Mouse (Mus musculus): ENCODE data around the gene Magi3. TPM values are rescaled to one million over a fixed set of nuclear protein-coding genes. Genes with fewer than 3 reads are reported as not detected.

Gene Magi3
- polyA plus RNA-seq, 1 experiment from 2014 or later = 9.1 TPM

GRCm38 (mm10) chr3:103989352-103989751 is 230.8 kb downstream of the Magi3 start:
- Histone ChIP-seq H3K4me2 (no peak overlapping the region), H3K4me3 (no peak overlapping the region), H3K36me3 (peaks cover 60% of the 10 kb centered on the region), H3K9ac (no peak overlapping the region), H3K27ac (ENCODE audit: poor library complexity, severe bottlenecking) (no peak overlapping the region), H3K9me3 (replicated peaks) (no peaks in the 10 kb centered on the region), H3K27me3 (replicated peaks) (no peaks in the 10 kb centered on the region), H3K4me1 (replicated peaks) (no peaks in the 10 kb centered on the region)
- WGBS = 65% methylated on average over 4 of the region's 4 CpGs
- no peak for ATAC-seq (ENCODE audit: insufficient number of reproducible peaks, low FRiP score)

- Histone ChIP-seq H3K27ac (ENCODE audit: poor library complexity, severe bottlenecking) (no peak overlapping the region), H3K9me3 (replicated peaks) (no peaks in the 10 kb centered on the region), H3K4me1 (replicated peaks) (no peaks in the 10 kb centered on the region), H3K36me3 (peaks cover 61% of the 10 kb centered on the region), H3K4me3 (no peak overlapping the region), H3K4me2 (no peak overlapping the region), H3K9ac (no peak overlapping the region), H3K27me3 (replicated peaks) (no peaks in the 10 kb centered on the region)
- WGBS = 58% methylated on average over 5 of the region's 5 CpGs
- ATAC-seq (ENCODE audit: insufficient number of reproducible peaks, low FRiP score) = no peak
These were observed 232.2 kb downstream of the Magi3 start for GRCm38 (mm10) chr3:103987831-103988432.

- Histone ChIP-seq H3K9me3 (replicated peaks) (no peaks in the 10 kb centered on the region), H3K4me1 (replicated peaks) (no peaks in the 10 kb centered on the region), H3K36me3 (peaks cover 44% of the 10 kb centered on the region), H3K4me2 (no peak overlapping the region), H3K9ac (no peak overlapping the region), H3K27me3 (replicated peaks) (no peaks in the 10 kb centered on the region), H3K4me3 (no peak overlapping the region), H3K27ac (ENCODE audit: poor library complexity, severe bottlenecking) (no peak overlapping the region)
- no peak for ATAC-seq (ENCODE audit: insufficient number of reproducible peaks, low FRiP score)
- 95% methylated on average over 2 of the region's 2 CpGs for WGBS
These were observed 235.0 kb downstream of the Magi3 start for GRCm38 (mm10) chr3:103985194-103985593.

GRCm38 (mm10) chr3:103984556-103984955 is 235.6 kb downstream of the Magi3 start:
- Histone ChIP-seq H3K4me2 (no peak overlapping the region), H3K9me3 (replicated peaks) (no peaks in the 10 kb centered on the region), H3K27ac (ENCODE audit: poor library complexity, severe bottlenecking) (no peak overlapping the region), H3K4me3 (no peak overlapping the region), H3K36me3 (peaks cover 42% of the 10 kb centered on the region), H3K4me1 (replicated peaks) (no peaks in the 10 kb centered on the region), H3K9ac (no peak overlapping the region), H3K27me3 (replicated peaks) (no peaks in the 10 kb centered on the region)
- ATAC-seq (ENCODE audit: insufficient number of reproducible peaks, low FRiP score) = no peak
- WGBS = 78% methylated on average over 4 of the region's 4 CpGs

- Histone ChIP-seq H3K36me3 (peaks cover 17% of the 10 kb centered on the region; the same call in 1 of the 2 replicates), H3K27ac (ENCODE audit: poor library complexity, severe bottlenecking) (no peak overlapping the region), H3K4me1 (replicated peaks) (peaks cover 9% of the 10 kb centered on the region), H3K27me3 (replicated peaks) (no peaks in the 10 kb centered on the region), H3K9me3 (replicated peaks) (no peaks in the 10 kb centered on the region), H3K4me2 (no peak overlapping the region), H3K9ac (no peak overlapping the region), H3K4me3 (no peak overlapping the region)
- WGBS = 94% methylated on average over 2 of the region's 2 CpGs
- no peak for ATAC-seq (ENCODE audit: insufficient number of reproducible peaks, low FRiP score)
These were observed 249.0 kb downstream of the Magi3 start for GRCm38 (mm10) chr3:103971157-103971556.

- peak; percentile 49 for ATAC-seq (ENCODE audit: insufficient number of reproducible peaks, low FRiP score)
- Histone ChIP-seq H3K4me3 (peak overlapping the region; percentile 85), H3K36me3 (peaks cover 12% of the 10 kb centered on the region; the same call in 1 of the 2 replicates), H3K4me2 (peak overlapping the region; percentile 83), H3K27me3 (replicated peaks) (no peaks in the 10 kb centered on the region), H3K27ac (ENCODE audit: poor library complexity, severe bottlenecking) (peak overlapping the region; percentile 95), H3K4me1 (replicated peaks) (peaks cover 9% of the 10 kb centered on the region), H3K9me3 (replicated peaks) (no peaks in the 10 kb centered on the region), H3K9ac (peak overlapping the region; percentile 92)
- whole genome bisulfite sequencing = 2% methylated on average over 24 of the region's 24 CpGs
These were observed 251.5 kb downstream of the Magi3 start for GRCm38 (mm10) chr3:103968701-103969100.

GRCm38 (mm10) chr3:103967861-103968691 is 252.1 kb downstream of the Magi3 start, which contains the start of gene Phtf1:
Phtf1 (plus strand) TSS chr3:103968110.
- ATAC-seq (ENCODE audit: insufficient number of reproducible peaks, low FRiP score) = peak; percentile 96
- H3K4me3 ChIP-seq = peak within 1 kb of the TSS; percentile 85
- peak within 1 kb of the TSS; percentile 92 for H3K9ac ChIP-seq
- peak within 1 kb of the TSS; percentile 83 for H3K4me2 ChIP-seq
- H3K27me3 ChIP-seq (replicated peaks) = no peaks in the 10 kb centered on the region
- under 1% methylated on average over 70 of the region's 70 CpGs for WGBS
- peaks cover 9% of the 10 kb centered on the region for H3K4me1 ChIP-seq (replicated peaks)
- no peaks in the 10 kb centered on the region for H3K9me3 ChIP-seq (replicated peaks)
- peak within 1 kb of the TSS; percentile 95 for H3K27ac ChIP-seq (ENCODE audit: poor library complexity, severe bottlenecking)
- H3K36me3 ChIP-seq = peaks cover 12% of the 10 kb centered on the region

GRCm38 (mm10) chr3:103967231-103967630 is 252.9 kb downstream of the Magi3 start:
- H3K9ac ChIP-seq = peak overlapping the region; percentile 92
- no peaks in the 10 kb centered on the region for H3K27me3 ChIP-seq (replicated peaks)
- no peaks in the 10 kb centered on the region for H3K9me3 ChIP-seq (replicated peaks)
- WGBS = 27% methylated on average over 2 of the region's 2 CpGs
- no peak for ATAC-seq (ENCODE audit: insufficient number of reproducible peaks, low FRiP score)
- H3K36me3 ChIP-seq = peaks cover 11% of the 10 kb centered on the region
- peak overlapping the region; percentile 95 for H3K27ac ChIP-seq (ENCODE audit: poor library complexity, severe bottlenecking)
- H3K4me1 ChIP-seq (replicated peaks) = peaks cover 9% of the 10 kb centered on the region
- peak overlapping the region; percentile 83 for H3K4me2 ChIP-seq
- peak overlapping the region; percentile 85 for H3K4me3 ChIP-seq

All from heart, embryonic 12.5 days (tissue).